Mouse (Mus musculus): ENCODE measurements around the gene Rwdd3.

Gene Rwdd3

DNA sequence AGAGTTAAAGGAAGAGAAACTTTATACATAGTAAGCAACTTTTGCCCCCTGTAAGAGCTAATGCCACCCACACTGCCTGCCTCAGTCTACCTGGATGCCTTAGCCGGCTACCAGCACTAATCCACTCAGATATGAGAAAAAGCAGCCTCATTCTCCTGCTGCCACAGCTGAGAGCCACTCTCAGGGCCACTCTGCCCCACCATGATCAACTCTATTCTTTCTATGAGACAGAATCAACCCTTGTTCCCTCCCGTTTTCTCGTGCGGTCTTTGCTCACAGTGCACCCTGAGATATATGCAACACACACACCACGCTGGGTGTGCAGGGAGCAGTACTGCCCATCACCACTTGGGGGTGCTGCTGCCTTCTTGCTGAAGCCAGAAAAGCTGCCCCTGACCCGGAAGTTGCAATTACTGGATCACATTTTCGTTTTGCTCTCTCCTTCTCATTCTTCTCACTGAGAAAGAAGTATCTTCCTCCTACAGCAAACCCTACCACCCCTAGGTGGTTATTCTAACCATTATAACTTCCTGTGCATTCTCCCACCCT, 8.2 kb downstream of the Rwdd3 start:
- intact Hi-C loops (cut with DNase I), result no loop called here

DNA sequence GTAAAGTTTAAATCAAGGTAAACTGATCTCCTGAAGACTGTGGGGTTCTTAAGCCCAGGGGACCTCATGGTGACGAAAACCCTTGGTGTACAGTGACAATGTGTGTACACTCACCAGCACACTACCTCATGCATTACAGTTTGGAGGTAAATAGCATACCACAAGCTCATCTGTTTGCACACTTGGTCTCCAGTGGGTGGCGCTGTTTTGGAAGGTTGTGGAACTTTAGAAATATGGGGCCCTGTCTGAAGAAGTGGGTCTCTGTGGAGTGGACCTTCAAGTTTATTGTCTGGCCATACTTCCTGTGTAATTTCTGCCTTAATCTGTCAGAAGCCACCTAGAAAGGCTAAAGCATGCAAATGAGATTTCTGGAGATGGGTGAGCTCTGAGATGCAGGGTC, 9.8 kb downstream of the Rwdd3 start:
- intact Hi-C loops (cut with DNase I), result no loop called here

DNA sequence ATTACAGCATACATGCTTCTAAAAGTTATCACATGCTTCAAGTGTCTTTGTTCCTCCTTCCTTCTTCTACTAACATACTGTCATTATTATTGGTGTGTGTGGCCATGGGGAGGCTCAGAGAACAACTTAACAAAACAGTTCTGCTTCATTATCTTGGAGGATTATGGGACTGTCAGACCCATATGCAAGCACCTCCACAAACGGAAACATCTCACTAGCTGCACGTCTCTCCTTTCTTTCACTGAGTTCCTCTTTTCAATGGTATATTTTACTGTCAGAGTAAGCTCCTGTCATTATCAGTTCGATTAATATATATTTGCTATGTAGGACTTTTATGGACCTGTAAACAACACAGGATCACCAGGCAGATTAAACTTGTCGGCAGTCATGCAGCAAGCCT, 11.1 kb downstream of the Rwdd3 start:
- intact Hi-C loops (cut with DNase I), result no loop called here

DNA sequence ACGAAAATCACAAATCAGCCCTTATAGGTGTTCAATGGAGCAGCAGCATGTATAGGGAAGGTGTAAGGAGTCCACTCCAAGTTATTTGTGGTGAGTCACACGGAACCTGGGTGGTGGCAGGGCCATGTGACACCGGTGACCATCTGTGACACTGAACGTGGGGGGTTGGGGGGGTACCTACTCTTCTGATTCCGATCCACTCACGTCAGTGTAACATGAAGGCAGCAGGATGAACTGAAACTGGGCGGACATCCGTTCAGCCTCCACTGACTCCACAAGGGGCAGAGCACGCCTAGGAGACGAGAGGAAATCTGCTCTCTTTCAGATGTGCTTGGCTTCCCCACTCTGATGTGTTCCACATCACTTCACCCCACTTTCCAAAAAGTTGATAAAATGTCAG, 11.9 kb downstream of the Rwdd3 start:
- intact Hi-C loops (cut with DNase I), result no loop called here

DNA sequence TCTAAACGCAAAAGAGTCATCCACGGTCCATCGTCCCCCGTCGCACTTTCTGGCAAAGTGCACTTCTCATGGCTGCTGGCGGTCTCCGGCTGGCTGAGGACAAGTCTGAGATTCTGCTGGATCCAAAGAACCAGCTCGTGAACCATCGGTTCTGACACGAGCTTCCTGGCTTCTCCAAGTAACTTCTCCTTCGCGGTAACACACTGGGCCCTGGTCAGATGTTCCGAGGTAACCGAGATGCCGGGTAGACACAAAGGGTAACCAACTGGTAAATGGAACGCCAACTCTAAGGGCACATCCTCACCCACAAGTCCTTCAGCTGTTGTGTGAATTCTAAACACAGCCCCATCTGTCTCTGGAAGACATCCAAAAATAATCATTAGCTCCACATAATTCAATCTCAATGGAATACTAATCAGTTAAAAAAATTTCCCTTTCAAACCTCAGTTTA, 12.6 kb downstream of the Rwdd3 start:
- intact Hi-C loops (cut with DNase I), result no loop called here

DNA sequence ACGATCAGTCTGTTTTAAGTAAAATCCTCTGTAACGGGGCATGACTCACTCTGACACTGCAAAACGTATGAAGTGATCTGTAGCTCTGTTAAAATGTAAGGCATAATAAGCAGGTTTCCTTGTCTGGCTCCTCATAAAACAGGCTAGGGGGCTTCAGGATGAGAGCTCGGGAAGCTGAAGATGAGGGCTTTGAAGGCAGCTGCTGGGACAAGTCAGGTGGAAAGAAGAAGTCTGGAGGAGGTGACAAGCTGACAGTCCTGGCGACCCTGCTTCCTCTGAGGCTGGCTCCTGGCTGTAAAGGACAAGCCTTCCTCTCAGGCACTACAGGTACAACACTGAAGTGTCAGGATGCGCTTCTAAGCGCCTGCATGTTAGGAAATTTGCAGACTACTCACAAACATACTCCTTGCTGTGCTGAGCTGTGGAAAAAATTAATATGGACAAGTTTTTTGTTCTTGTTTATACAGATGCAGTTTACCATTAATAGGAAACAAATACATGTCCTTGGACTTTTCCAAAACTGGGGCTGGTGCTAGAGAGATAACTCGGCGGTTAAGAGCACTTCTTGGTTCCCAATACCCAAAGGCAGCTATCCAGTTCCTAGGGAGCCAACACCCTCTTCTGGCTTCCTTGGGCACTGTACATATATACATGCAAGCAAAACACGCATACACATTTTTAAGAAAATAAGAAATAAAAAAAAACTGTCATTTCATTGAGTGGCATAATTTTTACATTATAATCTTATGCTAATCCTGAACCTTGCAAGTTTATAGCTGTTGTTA, 13.8 kb downstream of the Rwdd3 start:
- intact Hi-C loops (cut with DNase I), result no loop called here

DNA sequence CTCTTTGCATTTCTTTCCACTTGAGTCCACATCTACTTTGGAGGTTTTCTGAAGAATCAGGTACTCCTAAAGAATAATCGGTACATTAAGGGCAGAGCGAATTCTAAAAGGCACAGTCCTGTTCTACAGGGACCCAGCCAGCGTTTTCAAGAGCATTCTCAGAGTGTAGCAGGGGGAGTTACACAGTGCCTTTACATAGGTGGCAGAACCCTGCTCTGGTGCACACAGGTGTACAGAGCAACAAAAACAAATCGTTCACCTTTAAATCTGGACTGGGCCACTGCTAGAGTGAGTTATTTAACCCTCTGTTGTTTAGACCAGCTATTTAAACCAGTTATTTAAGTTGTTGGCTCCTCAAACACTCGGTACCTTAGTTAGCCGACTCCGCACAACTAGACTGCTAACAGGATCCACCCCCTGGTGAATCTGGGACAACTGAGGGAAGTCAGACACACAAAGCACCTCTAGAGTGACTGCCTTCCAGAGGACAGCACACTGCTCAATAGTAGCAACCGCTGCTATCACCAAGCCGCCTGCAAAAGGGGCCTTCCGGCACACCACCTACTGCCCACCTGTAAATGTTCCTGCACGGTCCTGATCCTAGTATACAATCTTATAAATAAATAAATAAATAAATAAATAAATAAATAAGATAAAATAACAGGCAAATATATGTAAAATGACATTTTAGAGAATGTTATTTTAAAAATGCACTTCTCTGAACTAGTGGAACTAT, 14.9 kb downstream of the Rwdd3 start:
- intact Hi-C loops (cut with DNase I), result no loop called here

DNA sequence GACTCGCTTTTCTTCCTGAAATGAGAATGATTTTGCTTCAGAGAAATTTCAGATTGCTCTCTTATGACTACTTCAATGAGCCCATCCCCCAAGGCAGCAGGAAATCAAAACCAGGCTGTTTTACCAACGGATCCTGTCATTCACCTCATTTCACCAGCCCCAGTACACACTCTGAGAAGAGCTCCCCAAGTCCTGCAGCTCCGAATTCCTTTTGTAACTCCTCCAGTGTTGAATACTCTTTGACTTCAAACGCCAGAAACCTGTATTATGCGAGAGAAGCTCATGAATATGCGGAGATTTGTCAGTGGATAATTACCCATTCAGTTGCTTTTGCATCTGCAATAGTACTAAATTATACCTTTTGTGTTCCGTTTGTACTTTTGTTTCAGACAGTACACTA, 15.5 kb downstream of the Rwdd3 start:
- intact Hi-C loops (cut with DNase I), result no loop called here

DNA sequence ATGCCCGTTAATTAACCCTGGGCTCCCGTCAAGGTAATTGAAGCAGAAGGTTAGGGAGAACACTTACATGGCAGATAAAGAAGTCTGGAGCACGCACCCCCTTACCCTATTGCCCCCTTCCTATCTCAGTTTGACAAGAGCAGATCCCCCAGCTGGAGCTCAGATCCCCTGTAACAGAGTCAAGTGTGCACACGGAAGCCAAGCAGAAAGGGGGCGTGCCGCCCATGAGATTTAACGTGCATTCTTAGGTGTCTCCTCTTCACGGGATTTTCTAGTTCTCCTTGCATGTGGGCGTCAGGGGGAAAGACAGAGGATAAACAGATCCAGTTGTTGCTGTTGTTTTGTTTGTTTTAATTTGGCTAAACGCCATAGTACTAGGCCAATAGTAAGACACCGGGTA, 37.6 kb downstream of the Rwdd3 start:
- intact Hi-C loops (cut with DNase I), result no loop called here

DNA sequence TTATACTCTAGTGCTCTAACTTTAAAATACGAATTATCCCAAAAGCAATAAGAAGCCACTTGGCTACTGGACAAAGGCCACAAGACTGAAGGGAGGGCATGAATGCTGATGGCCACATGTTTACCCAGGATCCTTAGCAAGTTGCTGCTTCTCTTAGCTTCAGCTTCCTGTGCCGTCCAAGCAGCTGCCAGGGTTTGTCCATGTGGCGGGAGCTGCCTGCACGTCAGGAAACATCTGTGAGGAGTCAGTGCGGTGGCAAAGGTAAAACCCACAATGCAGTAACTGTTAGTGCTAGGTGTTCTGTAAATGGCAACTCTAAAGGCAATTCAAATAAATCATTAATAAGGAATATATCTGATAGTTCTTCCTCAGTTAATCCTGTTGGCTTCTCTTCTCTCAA, 38.5 kb downstream of the Rwdd3 start:
- intact Hi-C loops (cut with DNase I), result no loop called here

DNA sequence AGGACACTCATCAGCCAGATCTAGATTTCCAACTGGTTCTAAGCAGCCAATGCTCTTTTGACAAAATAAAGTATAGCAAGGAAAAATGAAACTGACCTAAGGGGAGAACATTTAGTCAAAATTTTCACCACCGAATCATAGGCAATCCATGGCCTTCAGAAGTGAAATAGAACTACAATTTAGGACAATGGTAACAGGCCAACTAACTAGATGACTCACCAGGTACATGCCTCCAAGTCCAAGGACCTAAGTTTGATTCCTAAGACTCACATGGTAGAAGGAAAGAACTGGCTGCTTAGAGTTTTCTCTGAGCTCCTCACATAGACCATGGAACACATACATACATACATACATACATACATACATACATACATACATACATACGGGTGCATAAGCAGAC, 44.3 kb downstream of the Rwdd3 start:
- intact Hi-C loops (cut with DNase I), result no loop called here

DNA sequence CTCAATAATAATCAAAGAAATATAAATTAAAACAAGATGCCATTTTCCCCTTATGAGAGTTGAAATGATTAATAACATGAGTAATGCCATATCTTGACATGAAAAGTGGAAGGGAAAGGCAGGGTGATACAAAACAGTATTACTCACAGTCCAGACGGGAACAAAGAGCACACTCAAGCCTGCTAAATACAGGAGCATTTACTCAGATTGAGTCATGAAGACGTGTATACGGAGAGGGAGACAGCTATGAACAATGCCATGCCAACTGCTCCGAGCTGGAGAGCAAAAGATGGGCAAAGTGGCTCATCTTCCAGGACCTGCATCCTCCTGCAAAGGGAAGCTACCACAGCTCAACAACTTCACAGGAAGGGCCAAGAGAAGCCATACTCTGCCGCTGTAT, 45.0 kb downstream of the Rwdd3 start:
- intact Hi-C loops (cut with DNase I), result no loop called here

DNA sequence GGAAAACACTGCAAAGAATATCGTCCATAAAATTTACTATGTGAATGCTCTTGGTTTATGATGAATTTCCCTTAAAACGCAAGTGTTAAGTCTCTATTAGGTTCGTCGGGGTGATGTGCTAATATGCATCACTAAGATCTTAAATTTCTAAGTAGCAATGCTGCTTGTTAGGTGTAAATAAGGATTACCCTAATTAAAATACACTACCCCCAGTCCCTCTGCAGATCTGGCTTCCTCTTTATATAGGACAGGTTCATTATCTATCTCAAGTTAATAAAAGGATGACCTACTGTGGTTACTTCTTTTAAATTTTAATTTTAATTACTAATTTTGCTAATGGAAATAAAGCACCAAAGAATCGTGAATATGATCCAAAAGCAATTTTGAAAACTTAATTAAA, 50.4 kb downstream of the Rwdd3 start:
- intact Hi-C loops (cut with DNase I), result no loop called here

DNA sequence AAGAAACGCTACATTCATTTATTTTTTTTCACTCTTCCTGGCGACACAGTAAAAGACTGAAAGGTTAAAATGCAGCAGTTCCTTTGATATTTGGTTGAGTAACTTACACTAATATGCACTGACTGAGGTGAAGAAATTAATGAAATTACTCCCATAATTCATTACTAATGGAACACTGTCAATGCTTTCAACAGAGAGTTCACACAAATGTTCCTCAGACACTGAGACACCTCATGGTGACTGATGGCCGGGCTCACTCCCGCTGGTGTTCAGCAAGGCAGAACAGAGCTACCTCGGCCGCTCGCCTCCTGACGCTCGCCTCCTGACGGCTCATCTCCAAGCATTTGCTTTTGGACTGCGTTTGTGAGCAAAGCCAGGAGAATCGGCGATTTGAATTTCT, 54.9 kb downstream of the Rwdd3 start:
- intact Hi-C loops (cut with DNase I), result no loop called here

DNA sequence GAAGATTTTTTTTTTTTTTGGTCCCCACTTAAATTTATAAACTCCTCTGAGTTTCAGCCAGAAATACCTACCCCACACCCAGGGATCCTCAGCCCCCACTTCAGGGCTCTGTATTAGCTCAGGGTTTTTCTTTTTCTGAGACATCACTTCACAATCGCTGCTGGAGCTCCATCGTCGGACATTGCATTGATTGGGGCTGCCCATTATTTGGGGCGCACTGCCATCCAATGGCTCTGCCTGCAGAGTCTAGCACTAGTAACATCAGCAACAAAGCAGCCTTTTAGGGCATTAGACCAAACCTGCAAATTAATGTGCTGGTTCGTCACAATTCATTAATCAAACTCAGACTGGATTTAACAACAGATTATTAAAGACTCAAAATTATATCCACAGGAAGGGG, 55.4 kb downstream of the Rwdd3 start:
- intact Hi-C loops (cut with DNase I), result no loop called here

DNA sequence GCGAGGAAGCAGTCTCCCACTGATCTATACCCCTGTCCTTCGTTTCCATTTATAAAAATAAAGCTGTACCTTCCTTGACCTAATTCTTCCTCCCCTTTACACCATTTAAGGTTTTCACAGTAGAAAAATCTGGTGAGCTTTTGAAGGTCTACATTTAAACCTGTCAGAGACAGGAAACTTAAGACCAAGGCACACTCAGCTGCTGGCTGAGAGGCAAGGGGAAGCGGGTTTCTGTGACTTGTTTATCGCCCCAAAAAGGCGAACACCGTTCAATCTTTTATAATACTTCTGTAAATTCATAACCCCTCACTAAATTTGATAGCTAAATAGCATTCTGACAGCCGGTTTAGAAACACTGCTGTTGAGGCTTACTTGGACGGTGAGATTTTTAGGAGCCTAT, 60.4 kb downstream of the Rwdd3 start:
- intact Hi-C loops (cut with DNase I), result no loop called here

DNA sequence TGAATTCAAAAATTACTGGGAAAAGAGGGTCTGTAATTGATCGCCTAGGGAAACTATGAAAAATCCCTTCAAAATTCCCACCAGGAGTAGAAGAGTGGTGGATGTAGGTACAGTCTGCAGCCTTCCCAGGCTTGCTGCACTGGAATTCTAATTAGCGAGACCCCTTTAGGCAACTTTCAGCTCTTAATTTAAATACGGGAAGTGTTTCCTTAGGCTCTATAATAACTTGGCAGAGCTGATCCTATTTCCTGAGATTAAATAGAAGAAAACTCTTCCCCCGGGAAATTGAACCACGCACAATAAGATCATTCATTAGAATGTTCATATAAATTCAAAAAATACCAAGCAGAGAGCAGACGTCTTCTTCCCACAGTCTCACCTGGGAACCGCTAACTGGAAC, 61.1 kb downstream of the Rwdd3 start:
- intact Hi-C loops (cut with DNase I), result no loop called here

DNA sequence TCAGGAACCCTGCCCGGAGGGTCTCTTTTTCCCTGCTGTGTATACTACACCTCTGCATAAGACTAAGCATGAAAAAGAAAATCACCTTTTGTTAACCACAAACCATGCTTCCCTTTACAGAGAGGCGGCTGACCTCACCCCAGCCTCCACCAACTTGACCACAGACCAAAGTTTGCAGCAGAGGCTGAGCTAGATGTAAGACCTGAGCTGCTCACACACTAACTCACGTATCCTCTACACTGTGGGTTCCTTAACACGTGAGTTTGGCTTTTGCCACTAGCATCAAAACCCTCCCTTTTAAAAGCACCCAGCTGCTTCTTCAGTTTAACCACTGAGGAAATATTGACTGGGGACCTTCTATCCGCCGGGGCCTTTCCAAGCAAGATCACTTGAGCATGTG, 64.0 kb downstream of the Rwdd3 start:
- intact Hi-C loops (cut with DNase I), result loop anchor here (10.0 kb wide), 1 partner anchor 633 kb away; no protein-coding TSS in a partner anchor

DNA sequence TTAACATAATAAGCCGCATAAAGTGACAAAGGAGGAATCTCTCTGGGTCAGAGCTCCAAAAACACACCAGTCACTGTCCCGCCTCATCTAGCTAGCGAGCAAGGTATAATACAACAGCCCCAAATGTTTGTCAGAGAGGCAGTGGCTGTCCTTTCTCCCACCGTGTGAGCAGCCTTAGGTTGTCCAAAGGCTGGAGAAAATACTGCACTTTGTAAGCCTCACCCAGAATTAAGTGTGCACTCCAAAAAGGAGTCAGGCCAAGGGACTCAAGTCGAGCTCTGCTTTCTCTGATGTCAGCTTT, 66.1 kb downstream of the Rwdd3 start:
- intact Hi-C loops (cut with DNase I), result loop anchor here (10.0 kb wide), 1 partner anchor 631 kb away; no protein-coding TSS in a partner anchor
